Mouse (Mus musculus) embryonic fibroblast, embryonic 13.5 days (primary cell): Measurements from ENCODE around the gene Gm20388.

Experiments used
- CTCF ChIP-seq: IDR thresholded peaks from 2 replicates; pipeline ENCODE4 v1.5.1; 2011; ENCODE audit warnings: mild to moderate bottlenecking, control low read depth, low read length, moderate library complexity, borderline replicate concordance; ENCODE audit not compliant: insufficient read depth
- POLR2A ChIP-seq: IDR thresholded peaks from 2 replicates; pipeline ENCODE4 v1.6.1; 2011; ENCODE audit warnings: low read depth, mild to moderate bottlenecking, control low read depth, low read length, moderate library complexity

DNA sequence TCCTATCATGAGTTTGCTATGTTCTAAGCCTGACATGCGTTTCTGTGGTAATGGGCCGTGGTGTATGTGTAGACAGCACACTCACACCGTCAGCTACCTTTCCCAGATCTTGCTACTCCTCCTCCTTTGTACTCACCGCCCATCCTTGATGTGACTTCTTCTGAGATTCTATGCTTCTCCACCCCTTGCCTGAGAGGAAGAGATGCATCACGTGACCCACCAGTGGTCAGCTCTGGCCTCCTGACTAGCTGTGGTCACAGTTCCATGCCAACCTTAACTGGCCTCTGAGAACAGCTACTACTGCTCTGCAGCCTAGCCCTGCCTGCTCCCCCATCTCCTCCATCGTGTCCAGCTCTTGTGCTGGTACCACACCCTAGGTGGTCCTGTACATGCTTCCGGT is 225.0 kb downstream of the Gm20388 start:
- no peak for TF ChIP-seq CTCF
- TF ChIP-seq POLR2A = no peak
